Mouse (Mus musculus): Measurements from ENCODE around the gene Cdhr5.

Cdhr5 gene

GRCm38 (mm10) chr7:141276546-141276945 is at the start of gene Cdhr5:
TSS of gene Cdhr5 (minus strand) at chr7:141276786.
- in situ Hi-C loops (cut with MboI, MseI), result no loop called here

GRCm38 (mm10) chr7:141324686-141325085 is 48.1 kb upstream of the Cdhr5 start:
- in situ Hi-C loops (cut with MboI, MseI), result no loop called here

DNA sequence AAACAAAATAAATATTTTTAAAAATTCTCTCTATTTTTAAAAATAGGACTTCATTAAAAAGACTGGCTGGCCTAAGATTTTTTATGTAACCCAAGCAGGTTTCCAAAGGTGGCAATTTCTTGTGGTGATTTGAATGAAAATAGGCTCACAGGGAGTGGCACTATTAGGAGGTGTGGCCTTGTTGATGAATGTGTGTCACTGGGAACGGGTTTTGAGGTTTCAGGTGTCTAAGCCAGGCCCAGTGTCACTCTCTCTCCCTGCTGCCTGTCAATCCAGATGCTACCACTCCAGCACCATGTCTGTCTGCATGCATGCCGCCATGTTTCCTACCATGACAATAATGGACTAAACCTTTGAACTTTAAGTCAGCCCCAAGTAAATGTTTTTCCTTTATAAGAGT is 42.9 kb upstream of the Cdhr5 start:
- in situ Hi-C loops (cut with MboI, MseI), result no loop called here

DNA sequence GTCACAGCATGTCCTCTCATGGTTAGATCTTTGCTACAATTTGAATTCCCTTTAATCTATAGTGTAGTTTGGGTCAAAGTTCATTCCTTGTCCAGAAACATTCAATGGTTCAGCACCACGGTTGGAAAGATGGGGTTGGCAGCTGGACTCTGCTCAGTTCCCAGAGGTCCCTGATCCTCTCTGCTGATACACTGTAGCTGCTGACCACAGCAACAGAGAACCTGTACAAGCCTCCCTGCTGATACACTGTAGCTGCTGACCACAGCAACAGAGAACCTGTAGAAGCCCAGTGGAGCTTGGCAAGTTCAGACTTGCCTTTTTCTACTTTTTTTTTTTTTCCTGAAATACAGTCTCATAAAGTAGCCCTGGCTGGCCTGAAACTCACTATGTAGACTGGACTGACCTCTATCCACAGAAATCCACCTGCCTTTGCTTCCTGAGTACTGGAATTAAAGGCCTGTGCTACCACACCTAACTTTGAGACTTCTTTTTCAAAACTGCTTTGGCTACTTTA is 41.1 kb upstream of the Cdhr5 start:
- in situ Hi-C loops (cut with MboI, MseI), result no loop called here

GRCm38 (mm10) chr7:141315974-141316373 is 39.4 kb upstream of the Cdhr5 start:
- in situ Hi-C loops (cut with MboI, MseI), result no loop called here

DNA sequence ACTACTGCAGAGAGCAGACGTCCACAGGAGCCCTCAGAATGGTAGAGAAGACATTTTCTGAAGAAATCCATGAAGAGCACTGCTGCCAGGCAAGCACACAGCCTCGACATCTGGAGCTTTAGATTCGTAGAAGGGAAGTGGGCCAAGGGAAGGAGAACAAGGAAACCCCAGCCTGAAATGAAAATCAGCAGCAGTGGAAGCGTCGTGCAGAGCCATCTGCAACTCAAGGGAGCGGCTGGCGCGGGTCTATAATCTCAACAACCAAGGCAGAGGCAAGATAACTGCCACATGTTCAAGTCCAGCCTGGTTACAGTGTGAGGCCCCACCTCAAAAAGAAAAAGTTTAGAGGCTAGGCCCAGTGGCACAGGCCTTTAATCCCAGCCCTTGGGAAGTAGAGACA is 38.5 kb upstream of the Cdhr5 start:
- in situ Hi-C loops (cut with MboI, MseI), result no loop called here

DNA sequence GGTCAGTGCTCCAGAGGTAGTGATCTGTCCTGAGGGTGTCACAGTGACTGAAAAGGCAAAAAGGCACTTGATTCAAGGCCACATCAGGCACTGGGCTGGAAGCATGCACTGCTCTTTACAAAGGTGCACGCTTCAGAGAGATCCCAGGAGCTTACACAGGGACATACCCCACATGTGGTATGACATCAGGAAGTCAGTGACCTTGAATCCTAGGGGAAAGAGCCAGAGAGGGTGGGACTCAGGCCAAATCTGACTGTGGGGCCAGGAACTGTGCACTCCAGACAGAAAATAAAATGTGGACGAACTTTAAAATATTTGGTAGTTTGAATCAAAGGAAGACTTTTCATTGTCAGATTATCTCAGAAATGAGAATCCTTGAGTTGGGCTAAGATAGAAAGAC is 37.8 kb upstream of the Cdhr5 start:
- in situ Hi-C loops (cut with MboI, MseI), result no loop called here

DNA sequence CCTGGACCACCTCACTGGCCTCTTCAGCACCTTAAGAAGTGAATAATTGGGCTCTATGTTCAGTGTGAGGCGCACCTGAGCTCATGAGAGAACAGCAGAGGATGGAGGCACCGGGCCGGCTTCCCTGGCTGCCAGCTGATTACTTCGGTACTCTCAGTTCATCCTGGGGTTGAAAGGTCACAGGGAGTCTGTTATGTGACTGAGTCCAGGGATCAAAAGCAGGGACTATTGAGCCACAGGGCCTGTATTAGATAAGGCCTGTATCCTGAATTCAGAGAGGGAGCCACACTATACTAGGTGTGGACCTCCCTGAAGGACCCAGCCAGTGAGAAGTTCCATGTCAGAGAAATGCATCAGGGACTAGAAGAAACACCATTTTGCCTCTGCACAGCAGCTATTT is 28.0 kb upstream of the Cdhr5 start:
- in situ Hi-C loops (cut with MboI, MseI), result no loop called here

- in situ Hi-C loops (cut with MboI, MseI), result no loop called here
Observed at GRCm38 (mm10) chr7:141302702-141303268, 26.2 kb upstream of the Cdhr5 start.

- in situ Hi-C loops (cut with MboI, MseI), result no loop called here
Observed at GRCm38 (mm10) chr7:141301386-141301785, 24.8 kb upstream of the Cdhr5 start.

GRCm38 (mm10) chr7:141299175-141299574 is 22.6 kb upstream of the Cdhr5 start:
- in situ Hi-C loops (cut with MboI, MseI), result no loop called here

DNA sequence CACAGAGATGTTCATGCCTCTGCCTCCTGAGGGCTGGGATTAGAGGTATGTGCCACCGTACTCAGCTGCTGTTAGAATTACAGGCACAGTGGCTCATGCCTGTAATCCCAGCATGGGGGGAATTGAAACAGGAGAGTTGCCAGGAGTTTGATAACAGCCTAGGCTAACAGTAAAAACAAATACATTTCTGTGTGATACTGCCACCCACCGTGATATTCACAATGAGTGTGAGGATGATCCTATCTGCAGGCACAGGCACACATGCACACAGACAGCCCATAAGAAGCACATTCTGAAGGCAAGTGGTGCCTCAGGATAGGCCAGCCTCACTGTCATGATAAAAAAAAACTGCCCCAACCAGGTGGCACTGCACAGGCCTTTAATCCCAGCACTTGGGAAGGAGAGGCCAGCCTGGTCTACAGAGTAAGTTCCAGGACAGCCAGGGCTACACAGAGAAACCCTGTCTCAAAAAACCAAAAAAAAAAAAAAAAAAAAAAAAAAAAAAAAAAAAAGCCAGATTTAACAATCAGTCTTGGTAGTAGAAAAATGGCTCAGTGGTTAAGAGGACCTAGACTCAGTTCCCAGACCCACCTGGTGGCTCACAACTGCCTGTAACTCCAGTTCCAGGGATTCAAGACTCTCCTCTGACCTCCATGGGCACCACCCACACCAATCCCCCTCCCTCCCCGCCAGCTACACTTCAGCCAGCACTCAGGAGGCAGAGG is 21.5 kb upstream of the Cdhr5 start:
- in situ Hi-C loops (cut with MboI, MseI), result no loop called here

DNA sequence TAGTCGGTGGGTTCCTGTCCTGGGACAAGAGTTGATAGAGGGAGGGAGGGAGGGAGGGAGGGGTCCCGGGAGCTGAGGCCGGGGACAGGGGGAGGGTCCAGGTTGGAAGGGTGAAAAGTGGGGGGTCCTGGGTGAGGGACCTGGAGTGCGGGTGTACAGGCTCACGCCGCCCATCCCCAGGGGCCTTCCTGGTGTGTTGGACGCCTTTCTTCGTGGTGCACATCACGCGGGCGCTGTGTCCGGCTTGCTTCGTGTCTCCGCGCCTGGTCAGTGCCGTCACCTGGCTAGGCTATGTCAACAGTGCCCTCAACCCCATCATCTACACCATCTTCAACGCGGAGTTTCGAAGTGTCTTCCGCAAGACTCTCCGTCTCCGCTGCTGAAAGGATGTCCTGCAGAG is 17.9 kb upstream of the Cdhr5 start:
- in situ Hi-C loops (cut with MboI, MseI), result no loop called here

GRCm38 (mm10) chr7:141293852-141294471 is 17.4 kb upstream of the Cdhr5 start:
- in situ Hi-C loops (cut with MboI, MseI), result no loop called here

- in situ Hi-C loops (cut with MboI, MseI), result no loop called here
Observed at GRCm38 (mm10) chr7:141292583-141293388, 16.2 kb upstream of the Cdhr5 start.

DNA sequence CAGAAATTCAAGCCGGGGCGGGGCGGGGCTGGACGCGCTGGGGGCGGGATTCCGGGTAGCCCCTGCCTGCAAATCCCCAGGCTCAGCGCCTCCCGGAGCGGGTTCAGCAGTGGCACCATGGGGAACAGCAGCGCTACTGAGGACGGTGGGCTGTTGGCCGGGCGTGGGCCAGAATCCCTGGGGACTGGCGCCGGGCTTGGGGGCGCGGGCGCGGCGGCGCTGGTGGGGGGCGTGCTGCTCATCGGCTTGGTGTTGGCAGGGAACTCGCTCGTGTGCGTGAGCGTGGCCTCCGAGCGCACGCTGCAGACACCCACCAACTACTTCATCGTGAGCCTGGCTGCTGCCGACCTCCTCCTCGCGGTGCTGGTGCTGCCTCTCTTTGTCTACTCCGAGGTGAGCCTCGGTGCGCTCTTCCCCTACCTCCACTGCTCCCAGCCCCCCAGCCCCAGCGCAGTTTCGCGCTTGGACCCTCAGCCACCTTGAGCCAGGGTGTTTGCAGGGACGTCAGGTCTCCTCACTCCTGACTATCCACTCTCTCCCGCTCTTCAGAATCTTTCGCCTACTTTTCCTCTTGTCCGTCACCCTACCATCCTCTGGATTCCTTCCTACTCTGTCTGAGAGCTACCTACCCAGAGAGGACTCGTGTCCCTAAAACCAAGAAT is 15.5 kb upstream of the Cdhr5 start, which contains the start of gene Drd4:
TSS of gene Drd4 (plus strand) at position 86 of the 662 bp plus-strand sequence.
- in situ Hi-C loops (cut with MboI, MseI), result no loop called here

- in situ Hi-C loops (cut with MboI, MseI), result no loop called here
Observed at GRCm38 (mm10) chr7:141288042-141288441, 11.5 kb upstream of the Cdhr5 start.

- in situ Hi-C loops (cut with MboI, MseI), result no loop called here
Observed at GRCm38 (mm10) chr7:141282756-141283155, 6.2 kb upstream of the Cdhr5 start.

DNA sequence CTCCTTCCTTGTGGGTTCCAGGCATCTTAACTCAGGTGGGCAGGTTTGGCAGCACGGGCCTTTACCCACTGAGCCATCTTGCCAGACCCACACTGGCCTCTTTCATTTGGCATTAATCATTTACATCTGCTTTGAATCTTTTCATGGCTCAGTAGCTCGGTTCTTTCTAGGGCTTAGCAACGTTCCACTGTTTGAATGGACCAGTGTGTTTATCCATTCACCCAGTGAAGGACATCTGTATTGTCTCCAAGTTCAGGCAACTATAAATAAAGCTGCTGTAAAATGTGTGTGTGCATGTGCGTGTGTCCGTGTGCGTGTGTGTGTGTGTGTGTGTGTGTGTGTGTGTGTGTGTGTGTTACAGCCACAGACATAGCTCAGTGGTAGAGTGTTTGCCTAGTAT is 4.9 kb upstream of the Cdhr5 start:
- in situ Hi-C loops (cut with MboI, MseI), result no loop called here

GRCm38 (mm10) chr7:141278766-141279590 is 2.4 kb upstream of the Cdhr5 start, which contains the start of gene Sct:
TSS of gene Sct (minus strand) at chr7:141279133.
- in situ Hi-C loops (cut with MboI, MseI), result no loop called here
